Mouse (Mus musculus) olfactory bulb, adult 2 months (tissue): Measurements from ENCODE around the gene Papss1. TPM values are rescaled to one million over a fixed set of nuclear protein-coding genes. Genes with fewer than 3 reads are reported as not detected.

Experiments used
- H3K27ac ChIP-seq: fragments of 200-500 bp; 2 replicates; pipeline ENCODE4 v1.5.1; 2012; ENCODE audit warnings: low read depth, low read length; ENCODE audit not compliant: insufficient read depth
- H3K4me1 ChIP-seq: fragments of 200-500 bp; 2 replicates; pipeline ENCODE4 v1.6.1; 2012; ENCODE audit warnings: low read length; ENCODE audit not compliant: control insufficient read depth, insufficient read depth
- H3K4me3 ChIP-seq: fragments of 200-500 bp; 2 replicates; pipeline ENCODE4 v1.5.1; 2012; ENCODE audit warnings: mild to moderate bottlenecking, low read depth, low read length, moderate library complexity; ENCODE audit not compliant: insufficient read depth
- CTCF ChIP-seq: fragments of 200-500 bp; IDR thresholded peaks from 2 replicates; pipeline ENCODE4 v1.5.1; 2012; ENCODE audit warnings: low read depth, mild to moderate bottlenecking, low read length, moderate library complexity; ENCODE audit not compliant: insufficient read depth
- POLR2A ChIP-seq: fragments of 200-500 bp; IDR thresholded peaks from 2 replicates; pipeline ENCODE4 v1.6.1; 2012; ENCODE audit warnings: mild to moderate bottlenecking, low read depth, low read length, moderate library complexity; ENCODE audit not compliant: insufficient read depth
- WGBS: fragments of 180-500 bp; shearing (Covaris S2); methylation state at CpG from one replicate; pipeline ENCODE4 v1.1.7; 2018; 5-methylcytosine and 5-hydroxymethylcytosine counted together
- polyA plus RNA-seq: library from polyadenylated mRNA; stranded (reverse); fragments of >200 nt; gene quantifications from 2 replicates; pipeline ENCODE4 v1.2.4, GENCODE M21; 2012; ENCODE audit warnings: low replicate concordance; ENCODE audit not compliant: missing spikeins, insufficient read depth, insufficient read length

The Papss1 gene
- polyA plus RNA-seq, 1 experiment = not detected

DNA sequence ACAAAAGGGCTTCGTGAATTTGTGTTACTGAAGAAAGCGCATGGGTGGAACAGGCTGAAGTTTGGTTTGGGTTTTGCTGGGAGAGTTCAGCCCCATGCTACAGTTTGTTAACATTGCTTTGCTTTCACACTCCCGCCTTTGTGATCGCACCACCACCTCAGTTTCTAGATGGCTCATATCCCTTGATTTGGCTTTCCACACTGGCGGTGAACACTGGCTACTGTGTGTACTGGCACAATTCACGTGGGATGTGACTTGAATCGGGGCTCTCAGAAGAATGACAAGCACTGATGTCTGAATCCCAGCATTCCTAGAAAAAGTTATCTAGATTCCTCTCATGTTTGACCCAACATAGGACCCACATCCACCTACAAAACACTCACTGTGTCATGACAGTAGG, 126.0 kb downstream of the Papss1 start:
- Histone ChIP-seq H3K27ac (no peak overlapping the region), H3K4me1 (no peaks in the 10 kb centered on the region), H3K4me3 (no peak overlapping the region)
- WGBS = 68% methylated on average over 7 of the region's 7 CpGs
- TF ChIP-seq POLR2A (no peak), CTCF (no peak)

DNA sequence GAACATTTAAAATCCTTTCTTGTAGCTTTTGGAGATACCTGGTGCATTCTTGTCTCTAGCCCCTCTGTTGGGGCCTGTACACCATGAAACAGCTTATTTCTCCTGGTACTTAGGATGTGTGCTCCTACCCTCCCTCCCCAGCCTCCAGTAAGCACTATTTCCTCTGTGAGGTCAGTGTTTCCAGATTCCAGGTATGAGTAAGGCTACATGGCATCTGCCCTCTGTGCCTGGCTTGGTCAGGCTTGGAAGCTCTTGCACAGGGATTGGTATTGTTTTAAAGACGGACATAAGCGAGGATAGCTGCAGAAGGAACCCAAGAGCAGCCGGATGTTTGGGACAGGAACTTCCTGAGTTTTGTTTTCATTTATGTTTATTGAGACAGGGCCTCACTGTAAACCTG, 126.6 kb downstream of the Papss1 start:
- 95% methylated on average over 3 of the region's 3 CpGs for WGBS
- Histone ChIP-seq H3K4me1 (no peaks in the 10 kb centered on the region), H3K27ac (no peak overlapping the region), H3K4me3 (no peak overlapping the region)
- TF ChIP-seq POLR2A = no peak
- no peak for TF ChIP-seq CTCF

Other genes with a start within 250 kb of the Papss1 start
- gene Sgms2, start 73.4 kb upstream of the Papss1 start, polyA plus RNA-seq = not detected in 2 replicates